Mouse (Mus musculus): ENCODE data around the gene Slc2a9. TPM values are rescaled to one million over a fixed set of nuclear protein-coding genes. Genes with fewer than 3 reads are reported as not detected.

Slc2a9 gene
- polyA plus RNA-seq, 1 experiment from 2014 or later, result 0.07 TPM

DNA sequence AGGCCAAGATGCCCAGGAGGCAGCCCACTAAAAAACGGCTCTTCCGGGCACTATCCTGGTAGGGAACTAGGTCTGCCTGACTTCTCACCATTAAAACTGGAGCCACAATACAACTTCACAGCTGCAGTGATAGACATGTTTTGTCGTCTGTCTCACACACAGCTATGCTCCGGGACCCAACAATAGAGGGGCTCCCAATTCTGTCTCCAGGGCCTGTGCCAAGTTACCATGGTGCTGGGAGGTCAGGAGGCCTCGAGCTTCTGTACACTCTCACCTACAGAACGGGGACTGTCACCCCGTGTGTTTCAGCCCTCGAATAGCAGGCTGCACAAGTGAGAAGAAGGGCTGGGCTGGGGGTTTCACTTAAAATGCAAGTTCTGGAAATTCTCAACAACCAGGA is 35.6 kb upstream of the Slc2a9 start:
- 91% methylated on average over 8 of the region's 8 CpGs for WGBS
- H3K36me3 ChIP-seq (ENCODE audit: control insufficient read depth, insufficient read depth, low read length), result peaks cover 33% of the 10 kb centered on the region

DNA sequence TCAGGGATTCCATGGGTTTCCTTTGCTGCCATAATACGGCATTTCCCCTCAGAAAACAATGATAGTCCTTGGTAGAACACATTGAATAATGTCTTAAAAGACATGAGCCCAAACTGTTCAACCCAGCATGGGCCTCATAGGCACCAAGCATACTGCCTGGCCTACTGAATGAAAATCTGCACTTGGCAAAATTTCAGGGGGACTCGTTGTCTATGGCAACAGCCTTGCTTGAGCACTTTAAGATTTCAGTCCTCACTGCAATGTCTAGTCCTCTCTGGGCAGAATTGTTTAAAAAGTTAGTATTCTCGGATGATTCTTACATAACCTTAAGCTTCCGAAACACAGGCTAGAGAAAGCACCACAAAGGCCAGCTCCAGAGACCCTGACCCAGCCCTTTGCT is 34.9 kb upstream of the Slc2a9 start:
- Histone ChIP-seq H3K9me3 (ENCODE audit: control insufficient read depth, low read length) (no peaks in the 10 kb centered on the region), H3K4me1 (ENCODE audit: control insufficient read depth, insufficient read depth, low read length) (no peaks in the 10 kb centered on the region), H3K36me3 (ENCODE audit: control insufficient read depth, insufficient read depth, low read length) (peaks cover 32% of the 10 kb centered on the region), H3K27ac (ENCODE audit: low read depth, low read length) (no peak overlapping the region), H3K4me3 (ENCODE audit: low read depth, low read length) (no peak overlapping the region), H3K4me2 (no peak overlapping the region), H3K27me3 (ENCODE audit: control insufficient read depth, insufficient read depth, low read length) (no peaks in the 10 kb centered on the region), H3K9ac (ENCODE audit: low read length) (no peak overlapping the region)
- 94% methylated on average over 4 of the region's 4 CpGs for WGBS
- no peak for DNase-seq (ENCODE audit: low spot score, missing footprints)
- ATAC-seq (ENCODE audit: low FRiP score), result no peak

More for the DNA sequence above, 35.6 kb upstream of the Slc2a9 start:
- ATAC-seq (ENCODE audit: low FRiP score) (no peak), DNase-seq (ENCODE audit: low spot score, missing footprints) (no peak)
- no peaks in the 10 kb centered on the region for H3K4me1 ChIP-seq (ENCODE audit: control insufficient read depth, insufficient read depth, low read length)
- H3K9me3 ChIP-seq (ENCODE audit: control insufficient read depth, low read length), result no peaks in the 10 kb centered on the region
- H3K4me3 ChIP-seq (ENCODE audit: low read depth, low read length), result no peak overlapping the region
- no peaks in the 10 kb centered on the region for H3K27me3 ChIP-seq (ENCODE audit: control insufficient read depth, insufficient read depth, low read length)
- no peak overlapping the region; the same call in 1 of the 2 replicates for H3K9ac ChIP-seq (ENCODE audit: low read length)
- no peak overlapping the region for H3K27ac ChIP-seq (ENCODE audit: low read depth, low read length)
- no peak overlapping the region for H3K4me2 ChIP-seq

DNA sequence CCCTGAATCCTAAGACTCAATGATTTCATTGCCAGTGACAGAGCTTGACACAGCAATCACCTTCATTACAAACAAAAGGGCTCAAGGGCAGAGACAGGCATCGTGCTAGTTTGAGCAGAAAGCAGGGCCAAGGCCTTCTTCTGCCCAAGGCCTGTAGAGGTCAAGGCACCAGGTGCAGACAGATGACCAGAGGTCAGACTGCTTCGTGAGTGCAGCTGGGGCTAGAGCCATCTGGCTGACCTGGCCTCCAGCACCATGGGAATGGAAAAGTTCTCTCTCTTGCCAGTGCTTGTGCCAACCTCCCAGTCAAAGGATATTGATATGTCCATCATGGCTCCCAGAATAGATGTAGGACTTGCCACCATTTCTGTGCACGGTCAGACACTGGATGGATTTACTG is 33.9 kb upstream of the Slc2a9 start:
- no peak overlapping the region for H3K9ac ChIP-seq (ENCODE audit: low read length)
- no peaks in the 10 kb centered on the region for H3K27me3 ChIP-seq (ENCODE audit: control insufficient read depth, insufficient read depth, low read length)
- no peak overlapping the region for H3K27ac ChIP-seq (ENCODE audit: low read depth, low read length)
- 87% methylated on average over 3 of the region's 3 CpGs for WGBS
- H3K4me3 ChIP-seq (ENCODE audit: low read depth, low read length), result no peak overlapping the region
- no peak for ATAC-seq (ENCODE audit: low FRiP score)
- no peaks in the 10 kb centered on the region for H3K9me3 ChIP-seq (ENCODE audit: control insufficient read depth, low read length)
- DNase-seq (ENCODE audit: low spot score, missing footprints), result no peak
- H3K4me1 ChIP-seq (ENCODE audit: control insufficient read depth, insufficient read depth, low read length), result no peaks in the 10 kb centered on the region
- H3K36me3 ChIP-seq (ENCODE audit: control insufficient read depth, insufficient read depth, low read length), result peaks cover 35% of the 10 kb centered on the region
- H3K4me2 ChIP-seq, result no peak overlapping the region

DNA sequence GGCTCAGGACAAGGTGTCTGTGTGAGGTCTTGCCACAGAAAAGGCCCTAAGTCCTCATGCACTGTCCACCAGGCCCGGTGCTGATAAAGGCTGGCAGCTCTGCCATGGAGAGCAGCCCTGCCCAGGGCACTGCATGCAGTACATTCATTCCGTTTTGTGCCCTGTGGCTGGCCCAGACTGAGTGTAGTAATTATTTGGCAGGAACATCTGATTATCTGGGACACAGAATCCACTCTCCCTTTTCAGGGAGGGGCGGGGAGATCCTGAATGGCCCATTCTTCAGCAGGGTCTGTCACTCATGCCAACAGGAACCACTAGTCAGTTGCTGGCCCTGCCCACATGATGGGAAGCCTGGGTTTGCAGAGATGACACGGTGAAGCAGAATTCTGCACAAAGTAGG is 29.1 kb upstream of the Slc2a9 start:
- Histone ChIP-seq H3K36me3 (ENCODE audit: control insufficient read depth, insufficient read depth, low read length) (peaks cover 40% of the 10 kb centered on the region; the same call in 1 of the 2 replicates), H3K4me2 (no peak overlapping the region), H3K4me1 (ENCODE audit: control insufficient read depth, insufficient read depth, low read length) (no peaks in the 10 kb centered on the region), H3K9ac (ENCODE audit: low read length) (no peak overlapping the region), H3K9me3 (ENCODE audit: control insufficient read depth, low read length) (no peaks in the 10 kb centered on the region), H3K27me3 (ENCODE audit: control insufficient read depth, insufficient read depth, low read length) (no peaks in the 10 kb centered on the region), H3K4me3 (ENCODE audit: low read depth, low read length) (no peak overlapping the region), H3K27ac (ENCODE audit: low read depth, low read length) (no peak overlapping the region)
- ATAC-seq (ENCODE audit: low FRiP score) (no peak), DNase-seq (ENCODE audit: low spot score, missing footprints) (no peak)
- WGBS, result 88% methylated on average over 4 of the region's 4 CpGs

DNA sequence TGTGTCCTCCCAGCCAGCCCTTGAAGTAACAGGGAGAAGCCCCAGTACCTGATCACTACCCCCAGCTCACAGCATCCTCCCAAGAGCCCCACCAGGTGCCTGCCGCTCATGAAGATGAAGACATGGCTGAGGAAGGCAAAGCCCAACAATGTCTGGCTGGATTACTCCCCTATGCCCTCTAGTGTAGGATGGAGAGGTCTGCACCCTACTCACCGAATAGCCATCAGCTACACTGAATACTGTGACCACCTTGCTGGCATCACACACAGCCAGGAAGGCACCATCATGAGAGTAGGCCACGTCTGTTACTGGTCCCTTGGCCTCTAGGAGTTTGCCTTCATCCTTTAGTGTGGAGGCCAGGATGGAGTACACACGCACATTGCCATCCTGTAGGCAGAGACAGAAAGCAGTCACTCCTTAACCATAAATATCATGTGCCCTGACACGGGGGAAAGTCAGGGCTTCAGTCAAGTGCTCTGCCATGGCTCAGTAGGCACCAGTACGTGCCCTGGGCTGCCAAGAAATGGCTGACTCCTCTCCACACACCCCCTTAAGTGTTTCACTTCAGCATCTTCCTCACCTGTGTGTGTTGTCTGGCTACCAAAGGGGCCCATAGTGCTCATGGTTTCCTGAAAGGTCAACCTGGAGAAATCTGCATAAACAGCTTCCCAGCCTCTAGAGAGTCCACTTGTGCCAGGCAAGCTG is 26.9 kb upstream of the Slc2a9 start:
- WGBS, result 83% methylated on average over 6 of the region's 6 CpGs
- H3K27me3 ChIP-seq (ENCODE audit: control insufficient read depth, insufficient read depth, low read length), result no peaks in the 10 kb centered on the region
- DNase-seq (ENCODE audit: low spot score, missing footprints) (peak; percentile 86), ATAC-seq (ENCODE audit: low FRiP score) (no peak)
- no peak overlapping the region for H3K9ac ChIP-seq (ENCODE audit: low read length)
- H3K4me3 ChIP-seq (ENCODE audit: low read depth, low read length), result no peak overlapping the region
- no peaks in the 10 kb centered on the region for H3K9me3 ChIP-seq (ENCODE audit: control insufficient read depth, low read length)
- no peak overlapping the region for H3K27ac ChIP-seq (ENCODE audit: low read depth, low read length)
- H3K4me2 ChIP-seq, result no peak overlapping the region
- peaks cover 27% of the 10 kb centered on the region; the same call in 1 of the 2 replicates for H3K36me3 ChIP-seq (ENCODE audit: control insufficient read depth, insufficient read depth, low read length)
- H3K4me1 ChIP-seq (ENCODE audit: control insufficient read depth, insufficient read depth, low read length), result no peaks in the 10 kb centered on the region

DNA sequence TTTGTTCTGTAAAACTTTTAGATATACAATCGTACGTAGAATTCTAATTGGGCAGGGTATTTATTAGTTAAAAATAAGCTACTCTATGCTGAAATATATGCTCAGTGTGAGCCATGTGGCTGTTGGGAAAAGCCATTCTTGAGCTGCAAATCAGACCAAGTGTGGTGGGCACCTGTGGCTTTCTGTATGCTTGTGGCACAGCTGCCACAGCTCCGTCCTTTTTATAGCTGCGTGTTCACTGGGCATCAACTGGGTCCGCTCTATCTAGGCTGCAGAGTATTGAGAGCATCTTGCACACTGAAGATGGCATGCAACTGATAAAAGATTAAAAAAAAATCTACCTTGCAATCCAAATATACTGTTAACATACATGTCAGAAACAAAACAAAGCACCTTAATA is 20.0 kb upstream of the Slc2a9 start:
- no peak for DNase-seq (ENCODE audit: low spot score, missing footprints)
- H3K4me3 ChIP-seq (ENCODE audit: low read depth, low read length), result no peak overlapping the region
- H3K27ac ChIP-seq (ENCODE audit: low read depth, low read length), result no peak overlapping the region
- H3K4me1 ChIP-seq (ENCODE audit: control insufficient read depth, insufficient read depth, low read length), result no peaks in the 10 kb centered on the region
- 95% methylated on average over 5 of the region's 5 CpGs for WGBS
- H3K9me3 ChIP-seq (ENCODE audit: control insufficient read depth, low read length), result no peaks in the 10 kb centered on the region
- peaks cover 7% of the 10 kb centered on the region; the same call in 1 of the 2 replicates for H3K36me3 ChIP-seq (ENCODE audit: control insufficient read depth, insufficient read depth, low read length)
- no peak overlapping the region for H3K9ac ChIP-seq (ENCODE audit: low read length)
- no peak overlapping the region for H3K4me2 ChIP-seq
- no peaks in the 10 kb centered on the region for H3K27me3 ChIP-seq (ENCODE audit: control insufficient read depth, insufficient read depth, low read length)
- ATAC-seq (ENCODE audit: low FRiP score), result no peak

DNA sequence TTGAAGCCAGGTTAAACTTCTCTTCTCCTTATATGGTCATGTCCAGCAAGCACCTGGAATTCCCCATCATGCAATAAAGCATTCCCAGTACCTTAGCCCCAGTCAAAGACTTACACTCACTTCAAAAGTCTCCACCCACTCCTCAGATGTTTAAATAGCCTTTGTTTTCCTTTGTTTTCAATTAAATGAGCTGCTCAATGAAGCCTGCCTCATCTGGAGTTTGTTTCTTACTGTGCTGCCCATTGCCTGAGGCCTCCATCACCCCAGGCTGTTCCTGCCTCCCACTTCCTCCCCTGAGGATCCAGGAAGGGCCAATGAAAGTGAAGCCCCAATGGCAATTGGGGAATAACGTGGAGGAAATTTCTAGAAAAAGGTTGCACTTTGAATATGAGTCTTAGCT is 17.9 kb upstream of the Slc2a9 start:
- Histone ChIP-seq H3K9ac (ENCODE audit: low read length) (no peak overlapping the region), H3K9me3 (ENCODE audit: control insufficient read depth, low read length) (no peaks in the 10 kb centered on the region), H3K36me3 (ENCODE audit: control insufficient read depth, insufficient read depth, low read length) (no peaks in the 10 kb centered on the region), H3K4me1 (ENCODE audit: control insufficient read depth, insufficient read depth, low read length) (no peaks in the 10 kb centered on the region), H3K27ac (ENCODE audit: low read depth, low read length) (no peak overlapping the region), H3K27me3 (ENCODE audit: control insufficient read depth, insufficient read depth, low read length) (no peaks in the 10 kb centered on the region), H3K4me2 (no peak overlapping the region), H3K4me3 (ENCODE audit: low read depth, low read length) (no peak overlapping the region)
- WGBS, result 62% methylated on average over 1 of the region's 1 CpGs
- DNase-seq (ENCODE audit: low spot score, missing footprints), result no peak
- ATAC-seq (ENCODE audit: low FRiP score), result no peak

DNA sequence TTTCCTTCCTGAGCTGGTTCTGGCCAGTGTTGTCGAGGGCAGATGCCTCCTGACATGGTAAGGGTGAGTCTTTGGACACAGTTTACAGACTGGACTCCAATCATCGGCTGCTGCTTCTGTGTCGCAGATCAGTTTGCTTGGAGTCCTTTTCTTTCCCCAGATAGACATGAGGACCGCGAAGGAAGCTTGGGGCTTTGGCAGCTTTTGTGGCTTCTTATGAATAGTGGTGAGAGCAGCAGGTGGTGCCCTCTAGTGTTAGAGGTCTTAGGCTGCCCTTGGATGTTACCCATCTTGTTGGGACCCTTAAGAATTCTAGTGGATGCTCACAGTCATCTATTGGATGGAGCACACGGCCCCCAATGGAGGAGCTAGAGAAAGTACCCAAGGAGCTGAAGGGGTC is 13.3 kb upstream of the Slc2a9 start:
- 54% methylated on average over 6 of the region's 6 CpGs for WGBS
- ATAC-seq (ENCODE audit: low FRiP score), result no peak
- no peaks in the 10 kb centered on the region for H3K9me3 ChIP-seq (ENCODE audit: control insufficient read depth, low read length)
- no peaks in the 10 kb centered on the region for H3K27me3 ChIP-seq (ENCODE audit: control insufficient read depth, insufficient read depth, low read length)
- no peak overlapping the region for H3K27ac ChIP-seq (ENCODE audit: low read depth, low read length)
- H3K4me3 ChIP-seq (ENCODE audit: low read depth, low read length), result no peak overlapping the region
- H3K4me1 ChIP-seq (ENCODE audit: control insufficient read depth, insufficient read depth, low read length), result no peaks in the 10 kb centered on the region
- no peak overlapping the region for H3K9ac ChIP-seq (ENCODE audit: low read length)
- H3K36me3 ChIP-seq (ENCODE audit: control insufficient read depth, insufficient read depth, low read length), result no peaks in the 10 kb centered on the region
- no peak overlapping the region for H3K4me2 ChIP-seq
- no peak for DNase-seq (ENCODE audit: low spot score, missing footprints)

DNA sequence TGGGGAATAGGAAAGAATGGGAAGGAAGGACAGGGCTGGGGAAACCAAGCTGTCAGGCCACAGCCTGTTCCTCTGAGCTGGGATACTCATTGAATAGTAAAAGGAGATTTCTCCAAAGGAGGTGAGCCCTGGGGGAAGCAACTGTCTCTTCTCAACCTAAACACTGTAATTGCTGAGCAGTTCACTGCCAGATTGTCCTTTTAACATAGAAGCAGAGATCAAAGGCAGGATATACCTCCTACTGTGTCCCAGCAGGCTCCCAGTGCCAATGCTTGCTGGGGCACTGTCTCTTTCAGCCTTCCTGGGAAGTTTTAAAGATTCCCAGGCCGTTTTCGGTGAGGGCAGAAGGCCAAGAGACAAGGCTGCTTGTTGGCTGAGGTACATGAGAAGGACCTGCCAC is 10.0 kb upstream of the Slc2a9 start:
- no peak for ATAC-seq (ENCODE audit: low FRiP score)
- 26% methylated on average over 2 of the region's 2 CpGs for WGBS

More for the DNA sequence above, 10.0 kb upstream of the Slc2a9 start:
- H3K4me3 ChIP-seq (ENCODE audit: low read depth, low read length), result no peak overlapping the region
- H3K27ac ChIP-seq (ENCODE audit: low read depth, low read length), result no peak overlapping the region
- H3K4me2 ChIP-seq, result no peak overlapping the region
- H3K36me3 ChIP-seq (ENCODE audit: control insufficient read depth, insufficient read depth, low read length), result no peaks in the 10 kb centered on the region
- H3K9ac ChIP-seq (ENCODE audit: low read length), result no peak overlapping the region
- H3K27me3 ChIP-seq (ENCODE audit: control insufficient read depth, insufficient read depth, low read length), result no peaks in the 10 kb centered on the region
- H3K9me3 ChIP-seq (ENCODE audit: control insufficient read depth, low read length), result no peaks in the 10 kb centered on the region
- H3K4me1 ChIP-seq (ENCODE audit: control insufficient read depth, insufficient read depth, low read length), result no peaks in the 10 kb centered on the region
- DNase-seq (ENCODE audit: low spot score, missing footprints), result no peak
